Mouse (Mus musculus): ENCODE measurements at regions not wholly inside any gene's neighbourhood (a gene's known extent, or its start where the extent isn't known, plus 50 kb on each side); places are given as distances from the start of the nearest gene placed in this dataset.

DNA sequence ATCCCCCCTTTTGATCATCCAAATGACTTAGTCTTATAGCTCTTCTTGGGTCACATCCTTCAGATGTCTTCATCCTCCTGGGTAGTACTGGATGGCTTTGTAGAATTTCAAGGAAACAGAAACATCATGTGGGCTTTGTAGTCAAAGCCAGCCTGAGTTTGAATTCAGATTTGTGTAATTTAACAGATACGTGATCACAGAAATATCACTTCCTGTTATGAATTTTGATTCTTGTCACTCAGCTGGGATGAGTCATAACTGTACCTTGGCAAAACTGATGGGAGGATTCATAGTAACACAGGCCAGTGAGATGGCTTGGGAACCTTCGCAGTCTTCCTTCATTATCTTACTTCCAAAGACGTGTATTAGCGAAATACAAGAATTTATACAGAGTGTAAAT lies 222.2 kb upstream of the 4930412O13Rik start:
- TF ChIP-seq ZC3H11A (IDR thresholded peaks at IDR 0.05; ENCODE audit: borderline replicate concordance, low read depth, low read length) (no peak), CHD2 (IDR thresholded peaks at IDR 0.05; ENCODE audit: low read depth, low read length) (no peak), ZNF384 (IDR thresholded peaks at IDR 0.05; ENCODE audit: low read depth, low read length) (no peak)
